Mouse (Mus musculus) neural tube, embryonic 12.5 days (tissue): ENCODE results near the gene Gm17087. TPM values are rescaled to one million over a fixed set of nuclear protein-coding genes. Genes with fewer than 3 reads are reported as not detected.

Experiments
- polyA plus RNA-seq: library from polyadenylated mRNA; unstranded; fragments of >200 nt; fragmentation: Nextera tagmentation; extraction: Ambion mirVana; gene quantifications from 2 replicates; pipeline ENCODE4 v1.2.1, GENCODE M21; 2016

Gene Gm17087
- polyA plus RNA-seq, 1 experiment from 2014 or later: not detected

Other genes with a start within 250 kb of the Gm17087 start
- 4.0 and 5.2 TPM in 2 replicates for gene Prr18, start 229.5 kb downstream of the Gm17087 start, polyA plus RNA-seq
- 0.41 and 0.44 TPM in 2 replicates for gene T2, start 211.0 kb downstream of the Gm17087 start, polyA plus RNA-seq
- gene T, start 132.5 kb downstream of the Gm17087 start, polyA plus RNA-seq: 1.3 and 2.0 TPM in 2 replicates
- gene Pde10a, start 41.6 kb downstream of the Gm17087 start, polyA plus RNA-seq: 11.4 and 15.2 TPM in 2 replicates